Mouse (Mus musculus) MEL (cell line): Measurements from ENCODE around the gene Slfnl1.

Source experiments
- CHD2 ChIP-seq: IDR thresholded peaks from 2 replicates; pipeline ENCODE4 v1.6.1; 2011; ENCODE audit warnings: low read length, improper control_type of control experiment
- EP300 ChIP-seq, 2 experiments: IDR thresholded peaks; 2 replicates each; pipeline ENCODE4 v1.6.1; 2011; ENCODE audit warnings: improper control_type of control experiment in 2 of 2, low read length in 2 of 2, low read depth in 1 of 2, mild to moderate bottlenecking in 1 of 2
- GATA1 ChIP-seq: IDR thresholded peaks from 2 replicates; pipeline ENCODE4 v1.6.1; 2011; ENCODE audit warnings: low read depth, low read length, improper control_type of control experiment
- MAFK ChIP-seq: IDR thresholded peaks from 2 replicates; pipeline ENCODE4 v1.6.1; 2011; ENCODE audit warnings: low read depth, mild to moderate bottlenecking, low read length, improper control_type of control experiment, borderline replicate concordance
- NELFE ChIP-seq: IDR thresholded peaks from 2 replicates; pipeline ENCODE4 v1.6.1; 2011; ENCODE audit warnings: low read depth, low read length, improper control_type of control experiment
- POLR2A ChIP-seq, 2 experiments: IDR thresholded peaks; 2 replicates each; pipeline ENCODE4 v1.6.1; 2011 to 2012; ENCODE audit warnings: low read length in 2 of 2, mild to moderate bottlenecking in 2 of 2, control low read depth in 1 of 2, improper control_type of control experiment in 1 of 2, low read depth in 1 of 2, moderate library complexity in 1 of 2; ENCODE audit not compliant: control insufficient read depth in 1 of 2, insufficient read depth in 1 of 2, poor library complexity in 1 of 2
- POLR2AphosphoS5 ChIP-seq: IDR thresholded peaks from 2 replicates; pipeline ENCODE4 v1.6.1; 2012; ENCODE audit warnings: low read depth, borderline replicate concordance, mild to moderate bottlenecking, inconsistent platforms, low read length, moderate library complexity, mixed read lengths
- TBP ChIP-seq: IDR thresholded peaks from 2 replicates; pipeline ENCODE4 v1.8.0; 2011; ENCODE audit warnings: low read depth, low read length, improper control_type of control experiment

- TF ChIP-seq TBP, result no peak
- TF ChIP-seq MAFK, result no peak
- TF ChIP-seq CHD2, result no peak
- TF ChIP-seq POLR2A (IDR thresholded peaks at IDR 0.05; ENCODE audit: control insufficient read depth in 1 of 2, insufficient read depth in 1 of 2, low read depth in 1 of 2, low read length in 2 of 2, poor library complexity in 1 of 2), result no peak
- TF ChIP-seq GATA1, result no peak
- TF ChIP-seq EP300 (IDR thresholded peaks at IDR 0.05; ENCODE audit: low read depth in 1 of 2, low read length in 2 of 2), result no peak
- no peak for TF ChIP-seq NELFE
- no peak for TF ChIP-seq POLR2AphosphoS5
Measured at GRCm38 (mm10) chr4:120516491-120516890, 15.5 kb upstream of the Slfnl1 start.
